Mouse (Mus musculus): ENCODE measurements around the gene Enah. TPM values are rescaled to one million over a fixed set of nuclear protein-coding genes. Genes with fewer than 3 reads are reported as not detected.

The Enah gene
- polyA plus RNA-seq (2012; rRNA removed), result 9.5 and 10.1 TPM in 2 replicates

DNA sequence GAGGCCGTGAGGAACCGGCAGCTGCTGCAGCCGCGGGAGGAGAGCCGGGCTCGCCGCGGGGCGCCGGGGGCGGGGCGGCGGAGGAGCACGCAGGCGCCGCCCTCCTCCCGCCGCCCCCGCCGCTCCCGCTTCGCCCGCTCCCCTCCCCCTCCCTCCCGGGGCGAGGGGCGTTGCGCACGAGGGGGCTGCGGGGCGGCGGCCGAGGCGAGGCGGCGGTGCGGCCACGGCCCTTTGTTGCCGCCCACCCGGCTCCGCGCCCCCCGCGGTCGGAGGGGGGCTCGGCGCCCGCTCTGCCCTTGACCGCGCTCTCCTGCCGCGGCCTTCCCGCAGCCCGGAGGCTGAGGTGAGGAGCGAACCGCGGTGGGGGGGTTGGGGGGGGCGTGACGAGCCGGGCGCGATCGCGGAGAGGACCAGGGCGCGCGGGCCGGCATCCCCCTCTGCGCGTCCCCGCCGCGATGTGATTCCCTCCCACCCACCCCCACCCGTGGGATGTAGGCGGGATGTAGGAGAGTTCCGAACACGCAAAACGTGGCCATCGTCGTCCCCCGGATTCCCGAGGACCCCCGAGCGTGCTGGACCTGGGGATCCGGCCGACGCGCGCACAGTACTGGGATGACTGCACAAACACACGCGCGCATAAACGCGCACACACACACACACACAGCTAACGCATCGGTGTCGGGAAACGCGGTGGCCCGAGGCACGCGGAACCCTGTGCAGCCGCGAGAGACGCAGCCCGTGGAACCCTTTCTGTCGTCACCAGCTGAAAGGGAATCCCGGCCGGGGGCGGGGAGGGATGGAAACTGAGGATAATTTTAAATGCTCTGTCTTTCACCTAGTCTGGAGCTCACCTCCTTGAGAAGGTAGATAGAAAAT, at the start of gene Enah:
TSS of gene Enah (minus strand) at position 65 of the 876 bp plus-strand sequence.
- TF ChIP-seq POLR2A (IDR thresholded peaks at IDR 0.05; ENCODE audit: low read depth, low read length) (no peak), CTCF (conservative IDR thresholded peaks at IDR 0.05; ENCODE audit: insufficient read depth, insufficient read length, low read depth, low read length) (no peak)
- peaks cover 3% of the 10 kb centered on the region; the same call in 1 of the 2 replicates for H3K4me1 ChIP-seq (ENCODE audit: control insufficient read depth, insufficient read depth, low read length)
- peak within 1 kb of the TSS; percentile 84 for H3K4me3 ChIP-seq (ENCODE audit: insufficient read depth, low read depth, low read length)
- DNase-seq, result peak; percentile 70
- H3K27ac ChIP-seq (ENCODE audit: insufficient read depth, low read depth, low read length), result 0 out of 2 replicates have a peak within 1 kb of the TSS, but pooled peaks have one; percentile 13
- 2% methylated on average over 82 of the region's 109 CpGs for WGBS
- no peaks in the 10 kb centered on the region for H3K27me3 ChIP-seq (replicated peaks; ENCODE audit: control insufficient read depth, insufficient read depth, low read length)
- no peaks in the 10 kb centered on the region for H3K36me3 ChIP-seq (ENCODE audit: control insufficient read depth, insufficient read depth, low read length)

DNA sequence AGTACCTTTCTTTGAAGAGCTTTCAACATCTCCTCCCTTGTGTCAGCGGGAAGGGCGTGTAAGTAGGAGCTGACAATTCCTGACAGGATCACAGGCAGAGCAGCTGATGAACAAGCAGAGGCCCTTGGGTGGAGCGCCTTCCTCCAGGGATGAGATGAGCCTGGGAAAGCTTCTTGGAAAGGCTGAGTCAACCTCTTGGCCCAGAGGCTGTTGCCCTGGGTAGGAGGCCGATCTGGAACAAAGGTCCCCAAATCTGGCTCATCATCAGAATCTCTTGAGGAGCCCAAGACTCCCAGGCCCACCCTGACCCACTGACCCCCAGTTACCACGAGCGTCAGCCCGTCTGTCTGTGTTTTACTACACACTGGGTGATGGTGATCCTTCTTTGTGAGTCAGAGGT, 48.3 kb upstream of the Enah start:
- DNase-seq, result no peak
- Histone ChIP-seq H3K27me3 (replicated peaks; ENCODE audit: control insufficient read depth, insufficient read depth, low read length) (no peaks in the 10 kb centered on the region), H3K4me3 (ENCODE audit: insufficient read depth, low read depth, low read length) (no peak overlapping the region), H3K4me1 (ENCODE audit: control insufficient read depth, insufficient read depth, low read length) (no peaks in the 10 kb centered on the region), H3K27ac (ENCODE audit: insufficient read depth, low read depth, low read length) (no peak overlapping the region), H3K36me3 (ENCODE audit: control insufficient read depth, insufficient read depth, low read length) (no peaks in the 10 kb centered on the region)
- WGBS, result 86% methylated on average over 7 of the region's 7 CpGs
- TF ChIP-seq POLR2A (IDR thresholded peaks at IDR 0.05; ENCODE audit: low read depth, low read length), result no peak
- TF ChIP-seq CTCF (conservative IDR thresholded peaks at IDR 0.05; ENCODE audit: insufficient read depth, insufficient read length, low read depth, low read length), result no peak

DNA sequence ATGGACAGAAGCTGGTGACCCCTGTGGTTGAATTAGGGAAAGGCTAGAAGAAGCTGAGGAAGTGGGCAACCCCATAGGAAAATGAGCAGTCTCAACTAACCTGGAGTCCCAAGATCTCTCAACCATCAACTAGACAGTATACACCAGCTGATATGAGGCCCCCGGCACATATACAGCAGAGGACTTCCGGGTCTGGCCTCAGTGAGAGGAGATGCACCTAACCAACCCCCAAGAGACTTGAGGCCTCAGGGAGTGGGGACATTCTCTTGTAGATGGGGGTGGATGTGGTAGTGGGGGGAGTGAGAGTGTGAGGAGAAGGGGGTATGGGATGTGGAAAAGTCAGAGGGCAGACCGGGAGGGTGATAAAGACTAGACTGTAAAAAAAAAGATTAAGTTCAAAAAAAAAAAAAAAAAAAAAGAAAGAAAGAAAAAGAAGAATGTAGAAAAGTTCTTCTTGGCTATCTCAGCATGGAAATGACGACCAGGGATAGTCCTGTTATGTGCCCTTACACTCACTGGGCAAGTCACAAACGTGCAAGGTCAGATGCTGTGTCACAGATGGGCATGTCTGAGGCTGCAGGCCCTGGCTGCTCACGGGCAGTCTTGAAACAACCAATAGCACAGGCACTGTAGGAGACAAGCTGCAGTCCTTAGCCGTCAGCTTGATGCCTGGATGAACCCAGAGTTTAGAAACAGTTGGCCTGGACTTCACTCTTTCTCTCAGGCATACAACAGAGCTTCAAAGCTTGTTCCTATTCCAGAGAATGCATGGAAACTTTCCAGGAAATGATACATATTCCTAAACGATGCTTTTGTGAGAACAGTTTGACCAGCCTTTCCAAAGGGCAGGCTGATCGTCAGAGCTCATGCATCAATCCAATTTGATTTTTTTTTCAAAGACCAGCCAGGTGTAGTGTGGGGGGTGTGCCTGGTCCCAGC, 47.0 kb upstream of the Enah start:
- WGBS, result 69% methylated on average over 9 of the region's 9 CpGs
- Histone ChIP-seq H3K4me1 (ENCODE audit: control insufficient read depth, insufficient read depth, low read length) (no peaks in the 10 kb centered on the region), H3K36me3 (ENCODE audit: control insufficient read depth, insufficient read depth, low read length) (no peaks in the 10 kb centered on the region), H3K27ac (ENCODE audit: insufficient read depth, low read depth, low read length) (no peak overlapping the region), H3K4me3 (ENCODE audit: insufficient read depth, low read depth, low read length) (no peak overlapping the region), H3K27me3 (replicated peaks; ENCODE audit: control insufficient read depth, insufficient read depth, low read length) (no peaks in the 10 kb centered on the region)
- DNase-seq, result no peak
- TF ChIP-seq POLR2A (IDR thresholded peaks at IDR 0.05; ENCODE audit: low read depth, low read length) (no peak), CTCF (conservative IDR thresholded peaks at IDR 0.05; ENCODE audit: insufficient read depth, insufficient read length, low read depth, low read length) (no peak)

DNA sequence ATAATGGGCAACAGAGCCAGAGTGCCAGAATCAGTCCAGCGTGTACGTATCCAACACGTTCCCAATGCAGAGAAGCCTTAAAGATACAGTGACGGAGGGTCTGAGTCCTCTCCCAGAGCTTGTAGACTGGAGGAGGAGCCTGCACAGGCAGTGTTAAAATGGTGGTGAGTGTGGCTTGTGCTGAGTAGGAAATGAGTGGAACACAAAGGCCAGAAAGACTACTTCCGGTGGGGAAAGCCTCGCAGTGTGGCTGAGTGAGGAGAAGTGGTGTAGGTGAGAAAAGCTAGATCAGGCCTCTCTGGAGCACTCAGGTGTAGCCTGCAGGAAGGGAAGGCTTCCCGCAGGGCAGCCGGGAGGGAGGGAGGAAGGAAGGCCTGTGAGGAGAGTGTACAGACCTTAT, 43.9 kb upstream of the Enah start:
- no peak for DNase-seq
- no peaks in the 10 kb centered on the region for H3K4me1 ChIP-seq (ENCODE audit: control insufficient read depth, insufficient read depth, low read length)
- WGBS, result 57% methylated on average over 8 of the region's 8 CpGs
- H3K36me3 ChIP-seq (ENCODE audit: control insufficient read depth, insufficient read depth, low read length), result no peaks in the 10 kb centered on the region
- no peak overlapping the region for H3K27ac ChIP-seq (ENCODE audit: insufficient read depth, low read depth, low read length)
- H3K4me3 ChIP-seq (ENCODE audit: insufficient read depth, low read depth, low read length), result no peak overlapping the region
- no peaks in the 10 kb centered on the region for H3K27me3 ChIP-seq (replicated peaks; ENCODE audit: control insufficient read depth, insufficient read depth, low read length)
- TF ChIP-seq CTCF (conservative IDR thresholded peaks at IDR 0.05; ENCODE audit: insufficient read depth, insufficient read length, low read depth, low read length) (no peak), POLR2A (IDR thresholded peaks at IDR 0.05; ENCODE audit: low read depth, low read length) (no peak)

DNA sequence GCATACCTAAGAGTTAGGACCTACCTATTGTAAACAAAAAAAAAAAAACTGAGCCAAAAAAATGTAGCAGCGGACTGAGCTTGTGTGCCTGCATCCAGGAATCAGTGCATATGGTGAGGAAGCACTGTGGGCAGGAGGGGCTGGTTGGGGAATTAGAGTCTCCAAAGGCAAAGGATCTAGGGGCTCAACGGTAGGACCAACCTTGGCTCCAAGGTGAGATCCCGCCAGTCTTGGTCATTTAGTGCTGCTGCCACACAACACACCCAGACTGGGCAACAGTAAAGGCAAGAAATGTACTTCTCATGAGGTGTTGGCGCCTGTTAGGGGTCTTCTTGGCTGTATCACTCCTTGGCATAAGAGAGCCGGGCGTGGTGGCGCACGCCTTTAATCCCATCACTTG, 43.0 kb upstream of the Enah start:
- Histone ChIP-seq H3K27ac (ENCODE audit: insufficient read depth, low read depth, low read length) (no peak overlapping the region), H3K36me3 (ENCODE audit: control insufficient read depth, insufficient read depth, low read length) (no peaks in the 10 kb centered on the region), H3K4me3 (ENCODE audit: insufficient read depth, low read depth, low read length) (no peak overlapping the region), H3K27me3 (replicated peaks; ENCODE audit: control insufficient read depth, insufficient read depth, low read length) (no peaks in the 10 kb centered on the region), H3K4me1 (ENCODE audit: control insufficient read depth, insufficient read depth, low read length) (no peaks in the 10 kb centered on the region)
- DNase-seq, result no peak
- TF ChIP-seq POLR2A (IDR thresholded peaks at IDR 0.05; ENCODE audit: low read depth, low read length), result no peak
- no peak for TF ChIP-seq CTCF (conservative IDR thresholded peaks at IDR 0.05; ENCODE audit: insufficient read depth, insufficient read length, low read depth, low read length)
- whole genome bisulfite sequencing, result 99% methylated on average over 8 of the region's 8 CpGs

DNA sequence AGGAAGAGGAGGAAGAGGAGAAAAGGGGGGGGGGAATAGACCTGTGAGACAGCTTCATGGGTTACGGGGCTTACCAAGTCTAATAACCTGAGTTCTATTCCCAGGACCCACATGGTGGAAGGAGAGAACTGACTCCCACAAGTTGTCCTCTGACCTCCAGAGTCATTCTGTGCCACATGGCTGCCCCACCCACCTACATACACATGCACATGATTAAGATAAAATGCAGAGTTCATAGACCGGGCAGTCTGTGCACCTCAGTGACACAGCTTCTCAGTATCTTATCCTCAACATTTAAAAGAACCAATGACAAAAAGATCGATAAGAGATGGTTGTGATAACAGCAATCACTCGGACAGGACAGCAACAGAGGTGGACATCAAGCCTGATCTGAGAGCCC, 41.4 kb upstream of the Enah start:
- WGBS, result 94% methylated on average over 4 of the region's 4 CpGs

More for the DNA sequence above, 41.4 kb upstream of the Enah start:
- Histone ChIP-seq H3K4me1 (ENCODE audit: control insufficient read depth, insufficient read depth, low read length) (no peaks in the 10 kb centered on the region), H3K27ac (ENCODE audit: insufficient read depth, low read depth, low read length) (no peak overlapping the region), H3K27me3 (replicated peaks; ENCODE audit: control insufficient read depth, insufficient read depth, low read length) (no peaks in the 10 kb centered on the region), H3K4me3 (ENCODE audit: insufficient read depth, low read depth, low read length) (no peak overlapping the region), H3K36me3 (ENCODE audit: control insufficient read depth, insufficient read depth, low read length) (no peaks in the 10 kb centered on the region)
- TF ChIP-seq CTCF (conservative IDR thresholded peaks at IDR 0.05; ENCODE audit: insufficient read depth, insufficient read length, low read depth, low read length) (no peak), POLR2A (IDR thresholded peaks at IDR 0.05; ENCODE audit: low read depth, low read length) (no peak)
- no peak for DNase-seq
